Mouse (Mus musculus) c-Kit-positive CD71-negative TER-119-negative erythroid progenitor cells, embryonic 14.5 days (primary cell): ENCODE measurements around the gene 1700008P02Rik.
"Not testable (repeated sequence)": the region's sequence is repeated elsewhere in the genome, so short reads cannot be mapped to it uniquely, and the experiment has no call there.

ENCODE experiments used
- DNase-seq: peaks from one replicate; pipeline ENCODE4 v3.0.0-alpha.2; 2013; ENCODE audit warnings: low read depth

Gene 1700008P02Rik

DNA sequence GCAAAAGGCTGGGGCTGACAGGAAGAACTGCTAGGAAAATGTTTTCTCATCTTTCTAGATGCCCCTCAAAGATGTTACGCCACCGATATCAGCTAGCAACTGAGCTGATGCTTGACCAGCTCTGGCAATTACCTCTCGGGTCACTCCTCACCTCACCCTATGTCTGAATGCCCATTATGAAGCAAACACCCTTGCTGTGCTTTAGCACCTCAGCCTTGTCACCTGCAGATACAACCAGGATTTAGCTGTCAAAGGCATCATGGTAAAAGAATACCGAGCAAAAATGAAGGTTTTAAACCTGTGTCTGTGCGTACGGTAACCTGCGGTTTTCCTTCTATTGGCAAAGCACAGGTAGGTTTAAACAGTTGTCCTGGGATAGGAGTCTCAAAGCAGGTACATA lies at the start of gene 1700008P02Rik:
Gene 1700008P02Rik, minus strand, starts transcription at position 101 of the 400 bp plus-strand sequence.
- no peak for DNase-seq

DNA sequence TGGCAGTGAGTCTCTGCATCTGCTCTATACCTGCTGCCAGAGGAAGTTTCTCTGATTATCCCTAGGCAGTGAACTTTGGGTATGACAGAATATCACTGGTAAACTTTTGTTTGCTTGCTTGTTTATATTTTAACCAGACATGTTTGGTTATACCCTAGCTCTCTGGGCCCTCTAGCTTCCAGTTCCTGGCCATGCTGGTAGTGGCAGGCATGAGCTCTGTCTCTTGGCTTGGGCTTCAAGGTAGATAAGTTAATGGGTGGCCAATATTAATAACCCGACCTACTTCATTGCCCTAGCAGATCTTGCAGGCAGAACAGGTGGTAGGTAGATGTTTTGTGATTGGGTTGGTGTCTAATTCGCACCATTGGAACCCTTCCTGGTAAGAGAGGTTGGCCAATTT lies 29.2 kb upstream of the 1700008P02Rik start:
- DNase-seq = no peak

DNA sequence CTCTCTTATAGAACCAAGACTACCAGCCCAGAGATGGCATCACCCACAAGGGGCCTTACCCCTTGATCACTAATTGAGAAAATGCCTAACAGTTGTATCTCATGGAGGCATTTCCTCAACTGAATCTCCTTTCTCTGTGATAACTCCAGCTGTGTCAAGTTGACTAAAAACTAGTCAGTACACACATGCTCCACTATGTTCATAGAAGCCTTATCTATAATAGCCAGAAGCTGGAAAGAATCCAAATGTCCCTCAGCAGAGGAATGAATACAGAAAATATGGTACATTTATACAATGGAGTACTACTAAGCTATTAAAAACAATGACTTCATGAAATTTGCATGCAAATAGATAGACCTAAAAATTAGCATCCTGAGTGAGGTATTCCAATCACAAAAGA lies 17.9 kb upstream of the 1700008P02Rik start:
- not testable (repeated sequence) for DNase-seq

DNA sequence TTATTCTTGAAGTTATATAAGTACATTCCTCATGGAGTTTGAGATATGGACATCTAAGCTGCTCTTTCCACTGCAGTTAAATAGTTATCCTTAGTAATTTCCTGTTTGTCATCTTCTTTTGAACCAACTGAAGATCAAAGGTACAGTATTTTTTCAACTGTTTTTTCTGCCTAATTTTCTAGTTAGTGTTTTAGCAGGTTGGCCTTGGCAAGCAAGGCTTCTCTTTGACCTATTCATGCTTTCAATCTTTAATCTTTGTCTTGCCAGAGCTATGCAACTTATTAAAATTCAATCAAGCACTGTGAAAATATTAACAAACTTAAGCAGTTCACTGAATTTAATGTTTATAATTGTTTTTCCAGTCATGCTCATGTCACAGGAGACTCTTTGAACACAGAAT lies 14.0 kb upstream of the 1700008P02Rik start:
- no peak for DNase-seq

DNA sequence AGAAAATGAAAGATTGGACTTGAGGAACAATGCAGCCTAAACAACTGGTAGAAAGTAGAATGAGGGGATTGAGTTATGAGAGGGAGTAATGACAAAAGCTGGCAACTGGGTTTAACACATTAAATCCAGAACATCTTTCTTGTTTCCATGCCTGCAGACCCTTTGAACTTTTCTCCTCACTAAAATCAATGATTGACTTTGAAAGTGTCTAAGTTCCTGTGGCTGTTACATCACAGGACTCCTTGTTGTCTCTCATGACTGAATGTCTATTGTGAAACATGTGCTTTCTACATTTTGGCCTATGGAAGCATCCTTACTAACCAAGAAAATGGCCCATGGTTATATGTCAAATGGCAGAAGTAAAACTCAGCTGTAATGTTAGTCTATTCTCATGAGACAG lies 2.4 kb downstream of the 1700008P02Rik start:
- DNase-seq = no peak
